Mouse (Mus musculus) heart, embryonic 16.5 days (tissue): ENCODE measurements around the gene Treml4. TPM values are rescaled to one million over a fixed set of nuclear protein-coding genes. Genes with fewer than 3 reads are reported as not detected.
"Not testable (repeated sequence)": the region's sequence is repeated elsewhere in the genome, so short reads cannot be mapped to it uniquely, and the experiment has no call there.

Experiments
- ATAC-seq: fragments of 200-750 bp; cut with Nextera tagmentation; replicated peaks from 2 replicates; pipeline ENCODE4 v1.8.0; 2017; ENCODE audit warnings: moderate number of reproducible peaks; ENCODE audit not compliant: insufficient read depth, low FRiP score; ENCODE audit errors: extremely low read depth
- H3K27ac ChIP-seq: fragments of 300-500 bp; sonication (generic); 2 replicates; pipeline ENCODE4 v1.5.1; 2014; ENCODE audit warnings: mild to moderate bottlenecking, low read length, control low read depth, moderate library complexity
- H3K27me3 ChIP-seq: fragments of 300-500 bp; sonication (generic); 2 replicates; pipeline ENCODE4 v1.6.1; 2014; ENCODE audit warnings: low read length, mixed read lengths; ENCODE audit not compliant: control insufficient read depth, insufficient read depth
- H3K36me3 ChIP-seq: fragments of 300-500 bp; sonication (generic); 2 replicates; pipeline ENCODE4 v1.6.1; 2014; ENCODE audit not compliant: control insufficient read depth, insufficient read depth
- H3K4me1 ChIP-seq: fragments of 300-500 bp; sonication (generic); 2 replicates; pipeline ENCODE4 v1.6.1; 2014; ENCODE audit warnings: low read length, mixed read lengths; ENCODE audit not compliant: control insufficient read depth, insufficient read depth
- H3K4me2 ChIP-seq: fragments of 300-500 bp; sonication (generic); 2 replicates; pipeline ENCODE4 v1.6.1; 2014; ENCODE audit warnings: low read depth, mild to moderate bottlenecking, control low read depth, low read length
- H3K4me3 ChIP-seq: fragments of 300-500 bp; sonication (generic); 2 replicates; pipeline ENCODE4 v1.5.1; 2014; ENCODE audit warnings: mild to moderate bottlenecking, control low read depth, low read length
- H3K9ac ChIP-seq: fragments of 300-500 bp; sonication (generic); 2 replicates; pipeline ENCODE4 v1.6.1; 2014; ENCODE audit warnings: low read length, control low read depth
- H3K9me3 ChIP-seq: fragments of 300-500 bp; sonication (generic); replicated peaks from 2 replicates; pipeline ENCODE4 v1.6.1; 2016; ENCODE audit warnings: low read length; ENCODE audit not compliant: control insufficient read depth
- WGBS: fragments of 180-500 bp; shearing (Covaris S2); extraction: QIAGEN DNeasy Blood & Tissue Kit; methylation state at CpG from one replicate; pipeline ENCODE4 v1.1.7; 2014; 5-methylcytosine and 5-hydroxymethylcytosine counted together
- polyA plus RNA-seq: library from polyadenylated mRNA; unstranded; fragments of >200 nt; fragmentation: Nextera tagmentation; extraction: Ambion mirVana; gene quantifications from 2 replicates; pipeline ENCODE4 v1.2.1, GENCODE M21; 2015

Gene Treml4
- polyA plus RNA-seq, 1 experiment from 2014 or later: 0.21 TPM

GRCm38 (mm10) chr17:48301792-48302191 is 37.7 kb downstream of the Treml4 start:
- H3K27ac ChIP-seq: no peak overlapping the region
- no peaks in the 10 kb centered on the region for H3K36me3 ChIP-seq
- no peak overlapping the region for H3K4me3 ChIP-seq
- no peak overlapping the region for H3K9ac ChIP-seq
- H3K9me3 ChIP-seq: no peaks in the 10 kb centered on the region
- no peak for ATAC-seq
- no peaks in the 10 kb centered on the region for H3K4me1 ChIP-seq
- no peak overlapping the region for H3K4me2 ChIP-seq
- H3K27me3 ChIP-seq: no peaks in the 10 kb centered on the region
- 80% methylated on average over 5 of the region's 5 CpGs for WGBS

- Histone ChIP-seq H3K27ac (no peak overlapping the region), H3K4me2 (no peak overlapping the region), H3K9ac (no peak overlapping the region), H3K36me3 (no peaks in the 10 kb centered on the region), H3K4me3 (no peak overlapping the region), H3K9me3 (no peaks in the 10 kb centered on the region), H3K27me3 (no peaks in the 10 kb centered on the region), H3K4me1 (no peaks in the 10 kb centered on the region)
- WGBS: 62% methylated on average over 2 of the region's 2 CpGs
- ATAC-seq: no peak
Measured at GRCm38 (mm10) chr17:48312124-48312523, 48.0 kb downstream of the Treml4 start.

GRCm38 (mm10) chr17:48315905-48316579 is 51.9 kb downstream of the Treml4 start, which contains the start of gene B430306N03Rik:
Gene B430306N03Rik, plus strand, starts transcription at chr17:48316141.
- H3K9me3 ChIP-seq, ATAC-seq, H3K4me3 ChIP-seq, H3K9ac ChIP-seq, H3K4me1 ChIP-seq, H3K4me2 ChIP-seq, H3K27ac ChIP-seq, H3K36me3 ChIP-seq, H3K27me3 ChIP-seq: not testable (repeated sequence)
- 78% methylated on average over 3 of the region's 3 CpGs for WGBS

DNA sequence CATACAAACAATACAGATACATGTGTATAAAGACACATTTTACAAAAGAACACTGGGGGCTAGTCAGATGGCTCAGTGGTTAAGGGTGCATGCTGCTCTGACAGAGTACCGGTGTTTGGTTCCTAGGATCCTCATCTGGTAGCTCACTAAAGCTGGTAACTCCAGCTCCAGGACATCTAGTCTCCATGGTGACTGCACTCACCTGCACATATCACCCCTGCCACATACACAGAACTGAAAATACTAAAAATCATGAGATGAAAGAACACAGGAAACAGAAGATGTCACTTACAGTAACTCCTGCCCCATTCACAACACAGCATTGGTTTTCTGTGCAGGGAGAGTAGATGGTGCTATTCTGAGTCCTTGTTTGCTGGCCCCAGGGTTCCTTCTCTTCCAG is 54.6 kb downstream of the Treml4 start:
- no peaks in the 10 kb centered on the region for H3K9me3 ChIP-seq
- H3K27me3 ChIP-seq: no peaks in the 10 kb centered on the region
- no peaks in the 10 kb centered on the region for H3K4me1 ChIP-seq
- H3K9ac ChIP-seq: no peak overlapping the region
- no peak overlapping the region for H3K4me2 ChIP-seq
- 91% methylated on average over 1 of the region's 1 CpGs for WGBS
- no peaks in the 10 kb centered on the region for H3K36me3 ChIP-seq
- no peak overlapping the region for H3K27ac ChIP-seq
- no peak for ATAC-seq
- no peak overlapping the region for H3K4me3 ChIP-seq

DNA sequence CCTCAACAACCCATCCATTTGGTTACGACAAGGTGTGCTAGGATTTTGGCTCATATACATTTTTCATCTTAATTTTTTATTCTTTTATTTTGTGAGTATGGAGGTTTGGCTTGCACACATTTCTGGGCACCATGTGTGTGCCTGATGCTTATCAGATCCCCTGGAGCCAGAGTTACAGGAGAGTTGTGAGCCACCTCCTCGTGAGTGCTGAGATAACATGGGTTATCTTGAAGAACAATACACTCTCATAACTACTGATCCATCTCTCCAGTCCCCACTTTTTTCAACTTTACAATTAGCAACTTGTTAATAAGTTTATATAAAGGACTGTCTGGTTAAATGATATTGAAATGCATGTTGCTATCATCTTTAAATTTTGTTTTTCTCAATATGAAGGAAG is 57.2 kb downstream of the Treml4 start:
- H3K4me1 ChIP-seq: no peaks in the 10 kb centered on the region
- no peak overlapping the region for H3K4me3 ChIP-seq
- WGBS: 63% methylated on average over 2 of the region's 2 CpGs
- H3K36me3 ChIP-seq: no peaks in the 10 kb centered on the region
- no peak for ATAC-seq
- H3K4me2 ChIP-seq: no peak overlapping the region
- no peaks in the 10 kb centered on the region for H3K27me3 ChIP-seq
- H3K9ac ChIP-seq: no peak overlapping the region
- H3K27ac ChIP-seq: no peak overlapping the region
- H3K9me3 ChIP-seq: no peaks in the 10 kb centered on the region

GRCm38 (mm10) chr17:48323236-48323635 is 59.1 kb downstream of the Treml4 start:
- 69% methylated on average over 3 of the region's 3 CpGs for WGBS
- H3K4me1 ChIP-seq: no peaks in the 10 kb centered on the region
- no peak for ATAC-seq
- H3K9me3 ChIP-seq: no peaks in the 10 kb centered on the region
- H3K4me3 ChIP-seq: no peak overlapping the region
- no peak overlapping the region for H3K27ac ChIP-seq
- H3K27me3 ChIP-seq: no peaks in the 10 kb centered on the region
- no peak overlapping the region for H3K9ac ChIP-seq
- H3K36me3 ChIP-seq: no peaks in the 10 kb centered on the region
- no peak overlapping the region for H3K4me2 ChIP-seq

DNA sequence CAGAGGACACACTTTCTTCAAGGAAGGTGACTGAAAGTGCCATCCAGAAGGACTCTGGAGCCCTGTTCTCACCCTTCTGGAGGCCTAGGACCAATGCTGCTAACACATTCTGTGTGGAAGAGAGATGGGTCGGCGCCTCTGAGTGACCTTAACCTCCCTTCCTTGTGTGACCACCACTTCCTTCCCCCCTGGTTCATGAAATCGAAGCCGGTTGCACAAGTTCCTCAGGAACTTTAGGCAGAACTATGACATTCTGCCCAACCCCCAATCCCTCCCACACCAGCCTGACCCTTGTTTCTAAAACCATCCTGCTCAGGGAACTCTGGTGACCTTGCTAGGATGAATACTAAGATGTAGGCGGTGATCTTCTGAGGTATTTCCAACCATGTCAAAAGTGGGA is 60.2 kb downstream of the Treml4 start:
- Histone ChIP-seq H3K27ac (no peak overlapping the region), H3K36me3 (no peaks in the 10 kb centered on the region), H3K4me2 (no peak overlapping the region), H3K27me3 (no peaks in the 10 kb centered on the region), H3K9me3 (no peaks in the 10 kb centered on the region), H3K4me3 (no peak overlapping the region), H3K9ac (no peak overlapping the region), H3K4me1 (no peaks in the 10 kb centered on the region)
- ATAC-seq: no peak
- 67% methylated on average over 5 of the region's 5 CpGs for WGBS

Other genes starting within 250 kb of the Treml4 start
- gene 1700122O11Rik, start 226.0 kb upstream of the Treml4 start, polyA plus RNA-seq: not detected in 2 replicates
- gene 1700067P10Rik, start 175.0 kb upstream of the Treml4 start, polyA plus RNA-seq: not detected in 2 replicates
- gene 9830107B12Rik, start 118.0 kb upstream of the Treml4 start, polyA plus RNA-seq: not detected in 2 replicates
- 0.17 and 0.44 TPM in 2 replicates for gene A530064D06Rik, start 97.0 kb upstream of the Treml4 start, polyA plus RNA-seq
- gene Trem1, start 31.5 kb upstream of the Treml4 start, polyA plus RNA-seq: 0.08 and 0.11 TPM in 2 replicates
- gene Trem3, start 16.5 kb upstream of the Treml4 start, polyA plus RNA-seq: 0.30 TPM in 1 of 2 replicates, not detected in the other
- 0.59 and 1.5 TPM in 2 replicates for gene Treml2, start 35.2 kb downstream of the Treml4 start, polyA plus RNA-seq
- 0.31 and 0.37 TPM in 2 replicates for gene B430306N03Rik, start 51.8 kb downstream of the Treml4 start, polyA plus RNA-seq
- gene Trem2, start 82.1 kb downstream of the Treml4 start, polyA plus RNA-seq: 2.3 and 2.9 TPM in 2 replicates
- gene Treml1, start 95.6 kb downstream of the Treml4 start, polyA plus RNA-seq: 1.1 and 1.9 TPM in 2 replicates
- 9.0 and 10.2 TPM in 2 replicates for gene Nfya, start 145.6 kb downstream of the Treml4 start, polyA plus RNA-seq
- gene Oard1, start 145.7 kb downstream of the Treml4 start, polyA plus RNA-seq: 40.9 and 44.4 TPM in 2 replicates
- 207 and 218 TPM in 2 replicates for gene Apobec2, start 168.6 kb downstream of the Treml4 start, polyA plus RNA-seq
- gene Tspo2, start 187.2 kb downstream of the Treml4 start, polyA plus RNA-seq: 4.6 and 6.1 TPM in 2 replicates
- 0.75 and 2.0 TPM in 2 replicates for gene Unc5cl, start 190.6 kb downstream of the Treml4 start, polyA plus RNA-seq